Mouse (Mus musculus) heart, postnatal 14 days (tissue): ENCODE results near the gene Camkk1. TPM values are rescaled to one million over a fixed set of nuclear protein-coding genes. Genes with fewer than 3 reads are reported as not detected.
A peak's percentile ranks its signal among the peaks of the same experiment; 100 is the strongest.

ENCODE experiments used
- DNase-seq, 2 experiments: peaks; one replicate each; pipeline ENCODE4 v3.0.0; 2021 to 2022
- intact Hi-C: fragments of 180-260 bp; cut with DNase I; formaldehyde crosslinking; loops from one replicate; pipeline ENCODE4 v1.15.1; 2025
- long read RNA-seq, 2 experiments: library from polyadenylated mRNA; stranded (forward); transcript quantifications; one replicate each; pipeline ENCODE4 v2.0.0; 2021
- total RNA-seq, 2 experiments: library from RNA; stranded (reverse); gene quantifications; 2 replicates each; pipeline ENCODE4 v1.2.3; 2021

Camkk1 gene
- total RNA-seq = 1 to 10 TPM; 1.4 to 1.8 TPM
- long read RNA-seq, experiment 1, partial matches to known transcripts = 0 of 5 reads
- long read RNA-seq, experiment 1, other reads (novel, unspliced or antisense) = 2 of 5 reads
- long read RNA-seq, experiment 2, partial matches to known transcripts = 0 of 3 reads
- long read RNA-seq, experiment 2, other reads (novel, unspliced or antisense) = 2 of 3 reads

- DNase-seq = peak; percentile 92 to 95
- intact Hi-C loops = no loop called here
These were observed at the start of gene Camkk1 for GRCm38 (mm10) chr11:73018471-73019146. TSS of gene Camkk1 (plus strand) at chr11:73019008.

GRCm38 (mm10) chr11:72974995-72975503 is 43.8 kb upstream of the Camkk1 start:
- intact Hi-C loops = no loop called here
- DNase-seq = no peak

- intact Hi-C loops = loop anchor here (5.0 kb wide), 1 partner anchor 55 kb away; no protein-coding TSS in a partner anchor
- no peak for DNase-seq
These were observed 36.3 kb upstream of the Camkk1 start for GRCm38 (mm10) chr11:72982516-72982915.

GRCm38 (mm10) chr11:72983283-72983682 is 35.5 kb upstream of the Camkk1 start:
- peak in 1 of 2 experiments; percentile 29 for DNase-seq
- intact Hi-C loops = loop anchor here (5.0 kb wide), 1 partner anchor 56 kb away; no protein-coding TSS in a partner anchor

GRCm38 (mm10) chr11:72986745-72987144 is 32.1 kb upstream of the Camkk1 start:
- DNase-seq = no peak
- intact Hi-C loops = no loop called here

- intact Hi-C loops = no loop called here
- DNase-seq = no peak
These were observed 31.6 kb upstream of the Camkk1 start for GRCm38 (mm10) chr11:72987234-72987633.

GRCm38 (mm10) chr11:72987807-72988206 is 31.0 kb upstream of the Camkk1 start:
- DNase-seq = no peak
- intact Hi-C loops = no loop called here

GRCm38 (mm10) chr11:72989044-72989443 is 29.8 kb upstream of the Camkk1 start:
- intact Hi-C loops = no loop called here
- no peak for DNase-seq

- no peak for DNase-seq
- intact Hi-C loops = loop anchor here (5.0 kb wide), 1 partner anchor 33 kb away; no protein-coding TSS in a partner anchor
These were observed 28.1 kb upstream of the Camkk1 start for GRCm38 (mm10) chr11:72990688-72991087.

GRCm38 (mm10) chr11:72991961-72992360 is 26.8 kb upstream of the Camkk1 start:
- intact Hi-C loops = loop anchor here (5.0 kb wide), 1 partner anchor 35 kb away; no protein-coding TSS in a partner anchor
- peak; percentile 40 to 53 for DNase-seq

- intact Hi-C loops = no loop called here
- DNase-seq = no peak
These were observed 22.5 kb upstream of the Camkk1 start for GRCm38 (mm10) chr11:72996346-72996745.

GRCm38 (mm10) chr11:72996781-72997180 is 22.0 kb upstream of the Camkk1 start:
- DNase-seq = no peak

GRCm38 (mm10) chr11:72997529-72998326 is 21.1 kb upstream of the Camkk1 start:
- intact Hi-C loops = no loop called here
- DNase-seq = no peak

More at GRCm38 (mm10) chr11:72996781-72997180, 22.0 kb upstream of the Camkk1 start:
- intact Hi-C loops = no loop called here

- intact Hi-C loops = no loop called here
- peak; percentile 19 to 42 for DNase-seq
These were observed 20.0 kb upstream of the Camkk1 start, which contains the start of gene P2rx1 for GRCm38 (mm10) chr11:72998771-72999170. TSS of gene P2rx1 (plus strand) at chr11:72999103.

GRCm38 (mm10) chr11:73001029-73001428 is 17.8 kb upstream of the Camkk1 start:
- intact Hi-C loops = loop anchor here (1.0 kb wide), 1 partner anchor 75 kb away; no protein-coding TSS in a partner anchor
- DNase-seq = peak; percentile 79 to 84

- intact Hi-C loops = loop anchor here (1.0 to 5.0 kb wide), 4 partner anchors 33 to 1366 kb away; no protein-coding TSS in a partner anchor
- DNase-seq = peak; percentile 56 to 68
These were observed 12.4 kb upstream of the Camkk1 start for GRCm38 (mm10) chr11:73006377-73006776.

GRCm38 (mm10) chr11:73007113-73007512 is 11.7 kb upstream of the Camkk1 start:
- intact Hi-C loops = loop anchor here (2.0 to 5.0 kb wide), 3 partner anchors 42 to 1365 kb away; no protein-coding TSS in a partner anchor

GRCm38 (mm10) chr11:73007698-73008481 is 10.9 kb upstream of the Camkk1 start:
- intact Hi-C loops = loop anchor here (1.0 to 5.0 kb wide), 4 partner anchors 18 to 1364 kb away; no protein-coding TSS in a partner anchor
- DNase-seq = peak; percentile 69 to 79

More at GRCm38 (mm10) chr11:73007113-73007512, 11.7 kb upstream of the Camkk1 start:
- DNase-seq = no peak

- no peak for DNase-seq
- intact Hi-C loops = loop anchor here (1.0 to 5.0 kb wide), 2 partner anchors 17 to 1363 kb away; no protein-coding TSS in a partner anchor
These were observed 10.0 kb upstream of the Camkk1 start for GRCm38 (mm10) chr11:73008826-73009225.
